8 mouse cellular contexts compared by ENCODE assay signal in the genomic region with DNA sequence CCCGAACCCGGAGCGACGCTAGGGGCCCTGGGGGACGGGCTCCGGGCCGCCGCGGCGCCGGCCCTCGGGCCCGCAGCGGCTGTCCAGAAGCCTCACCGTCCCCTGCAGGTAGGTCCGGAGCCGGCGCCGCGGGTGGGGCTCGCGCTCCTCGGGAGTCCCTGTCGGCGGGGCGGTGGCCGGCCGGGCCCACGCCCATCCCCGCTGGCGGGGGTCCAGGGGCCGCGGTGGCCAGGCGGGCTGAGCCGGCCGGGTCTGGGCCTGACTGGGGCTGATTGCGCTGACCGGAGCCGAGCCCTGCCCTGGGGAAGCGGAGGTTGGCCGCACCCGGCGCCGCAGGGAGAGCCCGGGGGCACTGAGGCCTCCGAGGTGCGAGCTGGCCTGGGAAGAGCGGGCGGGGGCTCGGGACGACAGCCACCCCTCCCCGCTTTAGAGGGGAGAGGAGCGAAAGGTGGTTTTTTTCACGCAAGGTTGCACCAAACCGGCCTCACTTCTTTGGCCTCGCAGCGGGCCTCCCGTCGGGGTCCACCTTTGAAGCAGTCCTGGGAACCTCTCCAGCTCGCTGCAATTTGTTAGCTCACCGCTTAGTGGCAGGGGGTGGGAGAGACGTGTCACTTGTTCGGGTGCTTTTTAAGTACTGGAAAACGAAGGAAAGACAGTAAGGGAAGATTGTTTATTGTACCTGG. TPM values are rescaled to one million over a fixed set of nuclear protein-coding genes. Genes with fewer than 3 reads are reported as not detected.
DNase-seq lines count a peak whose midpoint lies in the region; ATAC-seq and TF ChIP-seq lines count a peak whose summit lies in the region.

No protein-coding gene starts in this region.

- ATAC-seq in erythroblast, adult 5-6 weeks (replicated peaks; ENCODE audit: low FRiP score, poor library complexity, severe bottlenecking): peak; percentile 78
- peak; percentile 91 for ATAC-seq in heart, embryonic 11.5 days (replicated peaks; ENCODE audit: insufficient number of reproducible peaks, low FRiP score, low TSS enrichment)
- peak; percentile 95 for ATAC-seq in kidney, embryonic 15.5 days (replicated peaks; ENCODE audit: low FRiP score)
- peak; percentile 81 for ATAC-seq in liver, embryonic 11.5 days (replicated peaks; ENCODE audit: low FRiP score)

- no peak for TF ChIP-seq CTCF in C2C12 (IDR thresholded peaks at IDR 0.05; ENCODE audit: control insufficient read depth, insufficient read depth, insufficient read length)

- H3K4me3 ChIP-seq in C2C12 (ENCODE audit: insufficient read depth, poor library complexity, severe bottlenecking): peak overlapping the region; percentile 83
- peak overlapping the region; percentile 100 for H3K4me3 ChIP-seq in heart, embryonic 11.5 days (ENCODE audit: low read depth, low read length)
- H3K4me3 ChIP-seq in kidney, embryonic 15.5 days (replicated peaks): peak overlapping the region; percentile 94
- H3K4me3 ChIP-seq in liver, embryonic 11.5 days (ENCODE audit: low read depth, low read length): peak overlapping the region; percentile 95
- H3K4me3 ChIP-seq in myocyte: peak overlapping the region; percentile 60

- H3K36me3 ChIP-seq in C2C12 (ENCODE audit: control insufficient read depth, insufficient read depth) (peaks cover 35% of the 10 kb centered on the region), myocyte (ENCODE audit: control insufficient read depth, insufficient read depth) (peaks cover 6% of the 10 kb centered on the region)
- peaks cover 11% of the 10 kb centered on the region for H3K36me3 ChIP-seq in heart, embryonic 11.5 days (ENCODE audit: control insufficient read depth, insufficient read depth, low read length)
- H3K36me3 ChIP-seq in kidney, embryonic 15.5 days: peaks cover 40% of the 10 kb centered on the region
- H3K36me3 ChIP-seq in liver, embryonic 11.5 days (ENCODE audit: control insufficient read depth, insufficient read depth, low read length): peaks cover 23% of the 10 kb centered on the region

- peaks cover 73% of the 10 kb centered on the region for H3K79me3 ChIP-seq in C2C12 (ENCODE audit: low read depth)

- H3K4me2 ChIP-seq in heart, embryonic 11.5 days: peak overlapping the region; percentile 80
- H3K4me2 ChIP-seq in kidney, embryonic 15.5 days: peak overlapping the region; percentile 83
- H3K4me2 ChIP-seq in liver, embryonic 11.5 days: peak overlapping the region; percentile 86
- H3K4me2 ChIP-seq in myocyte (ENCODE audit: low read depth): peak overlapping the region; percentile 89

- peak; percentile 82 for DNase-seq in brain, adult 2 months (ENCODE audit: low read depth, low spot score)
- peak; percentile 83 for DNase-seq in liver, embryonic 11.5 days (ENCODE audit: low spot score)
- DNase-seq in spleen, postnatal 4 days (ENCODE audit: low spot score in 2 of 2): peak; percentile 64 to 86

- H3K9ac ChIP-seq in heart, embryonic 11.5 days (ENCODE audit: low read depth, low read length): peak overlapping the region; percentile 99
- peak overlapping the region; percentile 100 for H3K9ac ChIP-seq in kidney, embryonic 15.5 days
- peak overlapping the region; percentile 98 for H3K9ac ChIP-seq in liver, embryonic 11.5 days (ENCODE audit: low read depth, low read length)

- under 1% methylated on average over 44 of the region's 64 CpGs for WGBS in heart, embryonic 11.5 days (ENCODE audit: insufficient replicate concordance)
- WGBS in kidney, embryonic 15.5 days: under 1% methylated on average over 61 of the region's 64 CpGs
- under 1% methylated on average over 63 of the region's 64 CpGs for WGBS in liver, embryonic 11.5 days

- H3K4me1 ChIP-seq in heart, embryonic 11.5 days (ENCODE audit: control insufficient read depth, insufficient read depth, low read length): peaks cover 14% of the 10 kb centered on the region
- H3K4me1 ChIP-seq in kidney, embryonic 15.5 days: peaks cover 30% of the 10 kb centered on the region
- H3K4me1 ChIP-seq in liver, embryonic 11.5 days (replicated peaks; ENCODE audit: control insufficient read depth, insufficient read depth, low read length): peaks cover 12% of the 10 kb centered on the region

- no peaks in the 10 kb centered on the region for H3K9me3 ChIP-seq in heart, embryonic 11.5 days (replicated peaks; ENCODE audit: control insufficient read depth, low read length)
- H3K9me3 ChIP-seq in kidney, embryonic 15.5 days (replicated peaks): no peaks in the 10 kb centered on the region
- H3K9me3 ChIP-seq in liver, embryonic 11.5 days (ENCODE audit: control insufficient read depth, low read length): no peaks in the 10 kb centered on the region

- TF ChIP-seq POLR2A in myocyte (IDR thresholded peaks at IDR 0.05; ENCODE audit: insufficient read length, low read depth): no peak

- H3K79me2 ChIP-seq in C2C12 (ENCODE audit: control insufficient read depth, insufficient read depth): peaks cover 99% of the 10 kb centered on the region
- peaks cover 87% of the 10 kb centered on the region for H3K79me2 ChIP-seq in myocyte (ENCODE audit: control insufficient read depth, insufficient read depth)

- peak overlapping the region; percentile 99 for H3K27ac ChIP-seq in heart, embryonic 11.5 days (ENCODE audit: low read depth, low read length)
- H3K27ac ChIP-seq in kidney, embryonic 15.5 days: peak overlapping the region; percentile 99
- peak overlapping the region; percentile 96 for H3K27ac ChIP-seq in liver, embryonic 11.5 days (ENCODE audit: low read depth, low read length)

- H3K27me3 ChIP-seq in C2C12 (ENCODE audit: control insufficient read depth, insufficient read depth, insufficient read length) (no peaks in the 10 kb centered on the region), myocyte (ENCODE audit: control insufficient read depth, insufficient read depth, insufficient read length) (no peaks in the 10 kb centered on the region)
- no peaks in the 10 kb centered on the region for H3K27me3 ChIP-seq in heart, embryonic 11.5 days (ENCODE audit: control insufficient read depth, insufficient read depth, low read length)
- no peaks in the 10 kb centered on the region for H3K27me3 ChIP-seq in kidney, embryonic 15.5 days
- H3K27me3 ChIP-seq in liver, embryonic 11.5 days (replicated peaks; ENCODE audit: control insufficient read depth, insufficient read depth, low read length): no peaks in the 10 kb centered on the region

- H3ac ChIP-seq in C2C12 (ENCODE audit: control insufficient read depth, insufficient read length, low read depth) (peak overlapping the region; percentile 95), myocyte (ENCODE audit: control insufficient read depth, insufficient read length) (peak overlapping the region; percentile 98)

TF ChIP-seq in C2C12, 6 proteins besides CTCF, POLR2A, EP300 and RAD21:
- TF ChIP-seq USF1 (IDR thresholded peaks at IDR 0.05; ENCODE audit: low read depth) (no peak), CEBPB (IDR thresholded peaks at IDR 0.05; ENCODE audit: low read depth) (no peak)

TF ChIP-seq in myocyte, 11 proteins besides CTCF, POLR2A, EP300 and RAD21 (continues in another document):
- no peak for TF ChIP-seq SRF (IDR thresholded peaks at IDR 0.05; ENCODE audit: control insufficient read depth, insufficient read length, low read depth)
- TF ChIP-seq REST (IDR thresholded peaks at IDR 0.05; ENCODE audit: insufficient read depth, insufficient read length): no peak
- no peak for TF ChIP-seq CEBPB (IDR thresholded peaks at IDR 0.05; ENCODE audit: insufficient read depth, poor library complexity, severe bottlenecking)
- no peak for TF ChIP-seq TCF12 (IDR thresholded peaks at IDR 0.05; ENCODE audit: insufficient read depth, poor library complexity, severe bottlenecking)
- no peak for TF ChIP-seq TCF3 (IDR thresholded peaks at IDR 0.05; ENCODE audit: insufficient read length, low read depth)
- TF ChIP-seq MYOD1 (IDR thresholded peaks at IDR 0.05; ENCODE audit: control insufficient read depth in 1 of 3, insufficient read length in 2 of 3, low read depth in 2 of 3): no peak
- TF ChIP-seq USF1 (IDR thresholded peaks at IDR 0.05; ENCODE audit: low read depth): no peak

RNA-seq across cellular contexts. Expression of a gene that starts 0.5 kb away (rescaled TPM):
- polyA plus RNA-seq in C2C12 (2012; fragmentation: generic; extraction: Trizol) (7.1 TPM), myocyte (2012; fragmentation: generic; extraction: Trizol) (5.0 TPM)
- 6.9 and 8.5 TPM in 2 replicates for total RNA-seq in erythroblast, adult 5-6 weeks (2015; ENCODE audit: low replicate concordance)
- total RNA-seq in erythroblast, adult 5-6 weeks (2017; ENCODE audit: low replicate concordance): 5.2 and 6.5 TPM in 2 replicates
- 4.7 and 5.3 TPM in 2 replicates for polyA plus RNA-seq in heart, embryonic 11.5 days (2014; fragmentation: Nextera tagmentation; extraction: Ambion mirVana)
- 8.6 and 9.1 TPM in 2 replicates for polyA plus RNA-seq in kidney, embryonic 15.5 days (2015; fragmentation: Nextera tagmentation; extraction: Ambion mirVana)
- polyA plus RNA-seq in liver, embryonic 11.5 days (2014; fragmentation: Nextera tagmentation; extraction: Ambion mirVana): 7.7 and 7.9 TPM in 2 replicates

RNA-seq across cellular contexts. Expression of a gene that starts 0.5 kb away (rescaled TPM):
- polyA plus RNA-seq in C2C12 (2012; fragmentation: generic; extraction: Trizol) (84.2 TPM), myocyte (2012; fragmentation: generic; extraction: Trizol) (61.6 TPM)
- 22.7 and 30.5 TPM in 2 replicates for total RNA-seq in erythroblast, adult 5-6 weeks (2015; ENCODE audit: low replicate concordance)
- total RNA-seq in erythroblast, adult 5-6 weeks (2017; ENCODE audit: low replicate concordance): 33.7 and 42.5 TPM in 2 replicates
- polyA plus RNA-seq in heart, embryonic 11.5 days (2014; fragmentation: Nextera tagmentation; extraction: Ambion mirVana): 135 and 142 TPM in 2 replicates
- 115 and 122 TPM in 2 replicates for polyA plus RNA-seq in kidney, embryonic 15.5 days (2015; fragmentation: Nextera tagmentation; extraction: Ambion mirVana)
- polyA plus RNA-seq in liver, embryonic 11.5 days (2014; fragmentation: Nextera tagmentation; extraction: Ambion mirVana): 137 and 143 TPM in 2 replicates

RNA-seq across cellular contexts. Expression of a gene that starts 14.2 kb away (rescaled TPM):
- polyA plus RNA-seq in C2C12 (2012; fragmentation: generic; extraction: Trizol) (35.1 TPM), myocyte (2012; fragmentation: generic; extraction: Trizol) (15.4 TPM)
- total RNA-seq in erythroblast, adult 5-6 weeks (2015; ENCODE audit: low replicate concordance): 3.6 and 23.8 TPM in 2 replicates
- 5.4 and 7.2 TPM in 2 replicates for total RNA-seq in erythroblast, adult 5-6 weeks (2017; ENCODE audit: low replicate concordance)
- 44.7 and 45.8 TPM in 2 replicates for polyA plus RNA-seq in heart, embryonic 11.5 days (2014; fragmentation: Nextera tagmentation; extraction: Ambion mirVana)
- polyA plus RNA-seq in kidney, embryonic 15.5 days (2015; fragmentation: Nextera tagmentation; extraction: Ambion mirVana): 55.2 and 58.1 TPM in 2 replicates
- 66.1 and 68.3 TPM in 2 replicates for polyA plus RNA-seq in liver, embryonic 11.5 days (2014; fragmentation: Nextera tagmentation; extraction: Ambion mirVana)

RNA-seq across cellular contexts. Expression of a gene that starts 44.3 kb away (rescaled TPM):
- polyA plus RNA-seq in C2C12 (2012; fragmentation: generic; extraction: Trizol) (16.1 TPM), myocyte (2012; fragmentation: generic; extraction: Trizol) (22.6 TPM)
- 39.1 and 45.5 TPM in 2 replicates for total RNA-seq in erythroblast, adult 5-6 weeks (2015; ENCODE audit: low replicate concordance)
- total RNA-seq in erythroblast, adult 5-6 weeks (2017; ENCODE audit: low replicate concordance): 29.6 and 32.5 TPM in 2 replicates
- polyA plus RNA-seq in heart, embryonic 11.5 days (2014; fragmentation: Nextera tagmentation; extraction: Ambion mirVana): 39.3 and 45.2 TPM in 2 replicates
- 56.6 and 57.7 TPM in 2 replicates for polyA plus RNA-seq in kidney, embryonic 15.5 days (2015; fragmentation: Nextera tagmentation; extraction: Ambion mirVana)
- polyA plus RNA-seq in liver, embryonic 11.5 days (2014; fragmentation: Nextera tagmentation; extraction: Ambion mirVana): 63.6 and 68.0 TPM in 2 replicates

Comparison
In these comparisons a context has a peak if more than half of its experiments do, and no peak if none do; other contexts are left out.
1. Peak in every context shown above with its lines: DNase-seq, ATAC-seq, H3K4me3 ChIP-seq and H3K27ac ChIP-seq.